Mouse (Mus musculus): ENCODE results near the gene Peak1. TPM values are rescaled to one million over a fixed set of nuclear protein-coding genes. Genes with fewer than 3 reads are reported as not detected.

Gene Peak1
- polyA plus RNA-seq, 2 experiments from 2014 or later: 17.6 to 18.4 TPM

- ATAC-seq: no peak
Measured at GRCm38 (mm10) chr9:56244336-56244735, 173.5 kb downstream of the Peak1 start.

GRCm38 (mm10) chr9:56243885-56244284 lies 174.0 kb downstream of the Peak1 start:
- no peak for ATAC-seq

GRCm38 (mm10) chr9:56242686-56243085 lies 175.2 kb downstream of the Peak1 start:
- ATAC-seq: no peak

- no peak for ATAC-seq
Measured at GRCm38 (mm10) chr9:56241076-56241475, 176.8 kb downstream of the Peak1 start.

- ATAC-seq: no peak
Measured at GRCm38 (mm10) chr9:56235871-56236298, 182.0 kb downstream of the Peak1 start.

- no peak for ATAC-seq
Measured at GRCm38 (mm10) chr9:56235281-56235680, 182.6 kb downstream of the Peak1 start.

GRCm38 (mm10) chr9:56234561-56234960 lies 183.3 kb downstream of the Peak1 start:
- ATAC-seq: no peak

- ATAC-seq: no peak
Measured at GRCm38 (mm10) chr9:56233316-56233715, 184.6 kb downstream of the Peak1 start.

- ATAC-seq: no peak
Measured at GRCm38 (mm10) chr9:56230906-56231305, 187.0 kb downstream of the Peak1 start.

- no peak for ATAC-seq
Measured at GRCm38 (mm10) chr9:56227626-56228025, 190.2 kb downstream of the Peak1 start.

- peak; percentile 99 for ATAC-seq
Measured at GRCm38 (mm10) chr9:56223429-56224051, 194.3 kb downstream of the Peak1 start.

- no peak for ATAC-seq
Measured at GRCm38 (mm10) chr9:56218860-56219259, 199.0 kb downstream of the Peak1 start.

- no peak for ATAC-seq
Measured at GRCm38 (mm10) chr9:56218043-56218442, 199.8 kb downstream of the Peak1 start.

- ATAC-seq: no peak
Measured at GRCm38 (mm10) chr9:56217386-56217785, 200.5 kb downstream of the Peak1 start.

GRCm38 (mm10) chr9:56213451-56214291 lies 204.2 kb downstream of the Peak1 start:
- ATAC-seq: peak; percentile 34

GRCm38 (mm10) chr9:56208817-56209216 lies 209.1 kb downstream of the Peak1 start:
- no peak for ATAC-seq

- ATAC-seq: no peak
Measured at GRCm38 (mm10) chr9:56207516-56207915, 210.4 kb downstream of the Peak1 start.

GRCm38 (mm10) chr9:56207083-56207482 lies 210.8 kb downstream of the Peak1 start:
- no peak for ATAC-seq

- ATAC-seq: no peak
Measured at GRCm38 (mm10) chr9:56205336-56205735, 212.5 kb downstream of the Peak1 start.

- ATAC-seq: no peak
Measured at GRCm38 (mm10) chr9:56204316-56204715, 213.6 kb downstream of the Peak1 start.

GRCm38 (mm10) chr9:56200645-56201314 lies 217.1 kb downstream of the Peak1 start:
- ATAC-seq: peak; percentile 76

GRCm38 (mm10) chr9:56200200-56200599 lies 217.7 kb downstream of the Peak1 start:
- ATAC-seq: no peak

GRCm38 (mm10) chr9:56196921-56197320 lies 220.9 kb downstream of the Peak1 start:
- ATAC-seq: no peak

Measured in CD4-positive, CD25-positive, alpha-beta regulatory T cell, adult 4 months (primary cell).